Mouse (Mus musculus): ENCODE measurements around the gene Prkn. TPM values are rescaled to one million over a fixed set of nuclear protein-coding genes. Genes with fewer than 3 reads are reported as not detected.

Prkn gene
- total and polyA plus RNA-seq, 3 experiments = 0.39 to 0.50 TPM; not detected in 1

GRCm38 (mm10) chr17:11284246-11284645, 444.1 kb downstream of the Prkn start:
- Histone ChIP-seq H3K36me3 (ENCODE audit: control insufficient read depth in 1 of 2, insufficient read depth in 2 of 2, low read length in 2 of 2) (no peaks in the 10 kb centered on the region), H3K9me3 (replicated peaks; ENCODE audit: insufficient read depth, low read length) (no peaks in the 10 kb centered on the region), H3K4me3 (ENCODE audit: control insufficient read depth in 1 of 2, insufficient read depth in 1 of 2, low read depth in 2 of 2, low read length in 2 of 2) (no peak overlapping the region), H3K4me1 (ENCODE audit: control insufficient read depth in 1 of 2, insufficient read depth in 2 of 2, low read length in 2 of 2) (no peaks in the 10 kb centered on the region), H3K27me3 (ENCODE audit: control insufficient read depth in 1 of 2, insufficient read depth in 2 of 2, low read length in 2 of 2) (no peaks in the 10 kb centered on the region), H3K27ac (ENCODE audit: control insufficient read depth, low read depth, low read length) (no peak overlapping the region), H3K9ac (ENCODE audit: control insufficient read depth, low read depth, low read length, poor library complexity, severe bottlenecking) (no peak overlapping the region), H3K79me2 (ENCODE audit: control insufficient read depth, insufficient read depth, low read length, poor library complexity) (no peaks in the 10 kb centered on the region)
- TF ChIP-seq MYB (IDR thresholded peaks at IDR 0.05; ENCODE audit: low read depth, low read length) (no peak), ZKSCAN1 (IDR thresholded peaks at IDR 0.05; ENCODE audit: low read depth, low read length) (no peak)
- no peak for DNase-seq (ENCODE audit: low read depth, low spot score)

GRCm38 (mm10) chr17:11290183-11290582, 450.0 kb downstream of the Prkn start:
- H3K27me3 ChIP-seq (ENCODE audit: control insufficient read depth in 1 of 2, insufficient read depth in 2 of 2, low read length in 2 of 2) = no peaks in the 10 kb centered on the region
- no peak overlapping the region for H3K4me3 ChIP-seq (ENCODE audit: control insufficient read depth in 1 of 2, insufficient read depth in 1 of 2, low read depth in 2 of 2, low read length in 2 of 2)
- TF ChIP-seq SIN3A (IDR thresholded peaks at IDR 0.05; ENCODE audit: low read length) (no peak), USF1 (IDR thresholded peaks at IDR 0.05; ENCODE audit: low read depth, low read length) (no peak), MXI1 (IDR thresholded peaks at IDR 0.05; ENCODE audit: low read depth, low read length) (no peak), ELF1 (IDR thresholded peaks at IDR 0.05; ENCODE audit: low read depth, low read length) (no peak)
- H3K36me3 ChIP-seq (ENCODE audit: control insufficient read depth in 1 of 2, insufficient read depth in 2 of 2, low read length in 2 of 2) = no peaks in the 10 kb centered on the region
- no peak overlapping the region for H3K27ac ChIP-seq (ENCODE audit: control insufficient read depth, low read depth, low read length)
- no peaks in the 10 kb centered on the region for H3K4me1 ChIP-seq (ENCODE audit: control insufficient read depth in 1 of 2, insufficient read depth in 2 of 2, low read length in 2 of 2)
- H3K9me3 ChIP-seq (replicated peaks; ENCODE audit: insufficient read depth, low read length) = no peaks in the 10 kb centered on the region
- DNase-seq (ENCODE audit: low read depth, low spot score) = no peak
- no peaks in the 10 kb centered on the region for H3K79me2 ChIP-seq (ENCODE audit: control insufficient read depth, insufficient read depth, low read length, poor library complexity)
- no peak overlapping the region for H3K9ac ChIP-seq (ENCODE audit: control insufficient read depth, low read depth, low read length, poor library complexity, severe bottlenecking)

- Histone ChIP-seq H3K27ac (ENCODE audit: control insufficient read depth, low read depth, low read length) (no peak overlapping the region), H3K4me1 (ENCODE audit: control insufficient read depth in 1 of 2, insufficient read depth in 2 of 2, low read length in 2 of 2) (no peaks in the 10 kb centered on the region), H3K36me3 (ENCODE audit: control insufficient read depth in 1 of 2, insufficient read depth in 2 of 2, low read length in 2 of 2) (no peaks in the 10 kb centered on the region), H3K27me3 (ENCODE audit: control insufficient read depth in 1 of 2, insufficient read depth in 2 of 2, low read length in 2 of 2) (no peaks in the 10 kb centered on the region), H3K79me2 (ENCODE audit: control insufficient read depth, insufficient read depth, low read length, poor library complexity) (no peaks in the 10 kb centered on the region), H3K9me3 (replicated peaks; ENCODE audit: insufficient read depth, low read length) (no peaks in the 10 kb centered on the region), H3K4me3 (ENCODE audit: control insufficient read depth in 1 of 2, insufficient read depth in 1 of 2, low read depth in 2 of 2, low read length in 2 of 2) (no peak overlapping the region), H3K9ac (ENCODE audit: control insufficient read depth, low read depth, low read length, poor library complexity, severe bottlenecking) (no peak overlapping the region)
- TF ChIP-seq CTCF (IDR thresholded peaks at IDR 0.05 in 2 of 3, conservative IDR thresholded peaks at IDR 0.05 in 1 of 3; ENCODE audit: control insufficient read depth in 1 of 3, insufficient read depth in 1 of 3, low read depth in 2 of 3, low read length in 3 of 3, poor library complexity in 1 of 3, severe bottlenecking in 1 of 3) (no peak), KAT2A (conservative IDR thresholded peaks at IDR 0.05; ENCODE audit: low read depth, low read length) (no peak), MEF2A (IDR thresholded peaks at IDR 0.05; ENCODE audit: extremely low read depth, insufficient replicate concordance, low read depth, low read length, poor library complexity, severe bottlenecking) (no peak), USF1 (IDR thresholded peaks at IDR 0.05; ENCODE audit: low read depth, low read length) (no peak), E2F4 (IDR thresholded peaks at IDR 0.05; ENCODE audit: borderline replicate concordance, low read depth, low read length) (no peak), RAD21 (IDR thresholded peaks at IDR 0.05; ENCODE audit: low read depth, low read length) (no peak), JUND (IDR thresholded peaks at IDR 0.05; ENCODE audit: low read depth, low read length) (no peak), TCF12 (IDR thresholded peaks at IDR 0.05; ENCODE audit: low read depth, low read length) (no peak)
- DNase-seq (ENCODE audit: low read depth, low spot score) = no peak
Observed at GRCm38 (mm10) chr17:11303116-11303515, 462.9 kb downstream of the Prkn start.

All from MEL (cell line).